24 mouse cellular contexts compared by ENCODE assay signal in genomic region chr7:115290801-115291417, GRCm38 (mm10).
DNase-seq lines count a peak whose midpoint lies in the region; ATAC-seq and TF ChIP-seq lines count a peak whose summit lies in the region.
"Had no signal": no experiment of that assay in that cellular context is flagged by ENCODE, and none has a peak within 500 bp of the region (broad histone marks: within the 10 kb centered on the region; RNA-seq: fewer than 3 reads in every experiment).

No protein-coding gene starts in this region.

- H3K4me2 ChIP-seq in neural tube, embryonic 11.5 days (ENCODE audit: low read depth) = no peak overlapping the region
- no peak overlapping the region for H3K4me2 ChIP-seq in liver, embryonic 12.5 days
- H3K4me2 ChIP-seq: forebrain, embryonic 15.5 days; hindbrain, embryonic 15.5 days; liver, embryonic 11.5 days; midbrain, embryonic 12.5 days had no signal

- H3K9me3 ChIP-seq in neural tube, embryonic 11.5 days (ENCODE audit: control insufficient read depth, low read length) = no peaks in the 10 kb centered on the region
- no peaks in the 10 kb centered on the region for H3K9me3 ChIP-seq in liver, embryonic 12.5 days (replicated peaks)
- H3K9me3 ChIP-seq: forebrain, embryonic 15.5 days; hindbrain, embryonic 15.5 days; midbrain, embryonic 12.5 days had no signal

- no peak overlapping the region for H3K27ac ChIP-seq in neural tube, embryonic 11.5 days (ENCODE audit: low read depth, low read length)
- H3K27ac ChIP-seq in liver, embryonic 12.5 days = no peak overlapping the region
- H3K27ac ChIP-seq: forebrain, embryonic 15.5 days; heart, adult 2 months; hindbrain, embryonic 15.5 days; layer of hippocampus, adult 2 months; midbrain, embryonic 12.5 days; stomach, postnatal 0 days had no signal

- no peak for ATAC-seq in neural tube, embryonic 11.5 days (ENCODE audit: insufficient read depth, low FRiP score, low TSS enrichment)
- ATAC-seq in liver, embryonic 12.5 days = no peak
- ATAC-seq: forebrain, embryonic 15.5 days; intestine, embryonic 16.5 days had no signal

- H3K27me3 ChIP-seq in neural tube, embryonic 11.5 days (ENCODE audit: control insufficient read depth, insufficient read depth, low read length) = no peaks in the 10 kb centered on the region
- H3K27me3 ChIP-seq in liver, embryonic 12.5 days (replicated peaks) = no peaks in the 10 kb centered on the region
- H3K27me3 ChIP-seq: forebrain, embryonic 15.5 days; hindbrain, embryonic 15.5 days; midbrain, embryonic 12.5 days had no signal

- no peak overlapping the region for H3K9ac ChIP-seq in neural tube, embryonic 11.5 days (ENCODE audit: low read length)
- H3K9ac ChIP-seq in liver, embryonic 12.5 days = no peak overlapping the region
- H3K9ac ChIP-seq: forebrain, embryonic 15.5 days; hindbrain, embryonic 15.5 days; midbrain, embryonic 12.5 days had no signal

- no peak for TF ChIP-seq POLR2A in brain, embryonic 14.5 days (IDR thresholded peaks at IDR 0.05; ENCODE audit: borderline replicate concordance, extremely low read depth, insufficient read depth, insufficient read length, poor library complexity, severe bottlenecking)

- no peaks in the 10 kb centered on the region for H3K36me3 ChIP-seq in neural tube, embryonic 11.5 days (ENCODE audit: control insufficient read depth, insufficient read depth, low read length)
- no peaks in the 10 kb centered on the region for H3K36me3 ChIP-seq in liver, embryonic 12.5 days
- H3K36me3 ChIP-seq: forebrain, embryonic 15.5 days; hindbrain, embryonic 15.5 days; midbrain, embryonic 12.5 days had no signal

- H3K4me3 ChIP-seq in neural tube, embryonic 11.5 days (ENCODE audit: low read depth, low read length) = no peak overlapping the region
- no peak overlapping the region for H3K4me3 ChIP-seq in liver, embryonic 12.5 days
- H3K4me3 ChIP-seq: forebrain, embryonic 15.5 days; heart, adult 2 months; hindbrain, embryonic 15.5 days; layer of hippocampus, adult 2 months; midbrain, embryonic 12.5 days had no signal

- peaks cover 10% of the 10 kb centered on the region for H3K4me1 ChIP-seq in neural tube, embryonic 11.5 days (ENCODE audit: control insufficient read depth, insufficient read depth, low read length)
- H3K4me1 ChIP-seq in liver, embryonic 12.5 days = no peaks in the 10 kb centered on the region

- WGBS in neural tube, embryonic 11.5 days = 38% methylated on average over 7 of the region's 7 CpGs
- 64% methylated on average over 7 of the region's 7 CpGs for WGBS in liver, embryonic 12.5 days (ENCODE audit: insufficient replicate concordance)

- peak; percentile 62 for DNase-seq in adrenal gland, adult 2 months
- no peak for DNase-seq in adrenal gland, adult 18-20 months (ENCODE audit: low spot score in 2 of 2)
- DNase-seq in R1 (ENCODE audit: low read depth, low spot score) = peak; percentile 2
- DNase-seq in brain, embryonic 14.5 days (ENCODE audit: low read depth) = peak; percentile 38
- DNase-seq in neural tube, embryonic 11.5 days (ENCODE audit: low spot score) = peak; percentile 43
- DNase-seq in gastrocnemius, postnatal 25 days = no peak
- no peak for DNase-seq in testis, postnatal 10 days (ENCODE audit: low spot score)
- DNase-seq: cerebellum, adult 11-12 months; cerebellum, postnatal 10 days; gastrocnemius, postnatal 14 days; heart, adult 2 months; kidney, adult 9 months; kidney, postnatal 25 days; lung, adult 18-20 months; lung, postnatal 10 days; right cerebral cortex, adult 18-20 months had no signal

- no peak for TF ChIP-seq CTCF in brain, embryonic 14.5 days (IDR thresholded peaks at IDR 0.05; ENCODE audit: borderline replicate concordance, extremely low read depth, insufficient read depth, insufficient read length)

Comparison
In these comparisons a context has a peak if more than half of its experiments do, and no peak if none do; other contexts are left out.
1. DNase-seq: peak in adrenal gland, adult 2 months (single experiment), R1 (single experiment), brain, embryonic 14.5 days (single experiment) and neural tube, embryonic 11.5 days (single experiment); none in adrenal gland, adult 18-20 months (0 of 2), gastrocnemius, postnatal 25 days (single experiment) and testis, postnatal 10 days (single experiment).